Mouse (Mus musculus): Measurements from ENCODE around the gene Kansl1. TPM values are rescaled to one million over a fixed set of nuclear protein-coding genes. Genes with fewer than 3 reads are reported as not detected.

The Kansl1 gene
- polyA plus RNA-seq, 1 experiment from 2014 or later, result 4.1 TPM

DNA sequence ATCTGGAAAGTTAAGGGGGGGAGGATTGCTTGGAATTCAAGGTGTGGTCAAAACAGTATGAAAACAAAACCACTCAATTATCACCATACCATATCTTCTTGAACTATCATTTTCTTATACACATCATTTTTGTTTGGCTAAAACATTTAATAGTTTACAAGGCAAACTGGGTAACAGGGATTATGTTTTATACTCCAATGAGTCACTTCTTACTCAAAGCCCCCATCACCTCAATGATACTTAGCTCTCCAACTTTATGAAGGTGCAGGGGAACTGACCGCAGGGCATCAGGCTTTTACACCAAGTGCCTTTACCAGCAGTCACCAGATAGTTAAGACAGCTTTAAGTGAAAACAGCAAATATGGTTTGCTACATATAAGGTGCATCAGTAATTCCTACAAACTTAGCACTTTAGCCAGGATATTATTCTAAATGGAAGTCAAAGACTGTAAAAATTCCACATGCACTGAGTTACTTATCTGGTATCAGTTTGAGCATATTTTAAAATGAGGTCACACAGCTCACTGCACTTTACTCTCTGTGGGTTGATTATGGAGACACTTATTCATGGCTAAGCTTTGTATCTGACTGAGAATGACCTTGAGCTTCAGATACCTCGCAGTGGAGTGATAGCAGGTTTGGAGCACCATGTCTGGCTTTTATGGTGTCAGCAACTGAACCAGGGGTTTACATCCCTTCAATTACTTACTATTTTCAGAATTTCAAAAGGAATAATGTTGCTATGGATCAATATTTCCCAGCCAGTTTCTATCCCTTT lies 104.6 kb downstream of the Kansl1 start:
- ATAC-seq (no peak), DNase-seq (no peak)
- Histone ChIP-seq H3K9me3 (ENCODE audit: low read length) (no peaks in the 10 kb centered on the region), H3K4me1 (ENCODE audit: insufficient read depth) (0 out of 2 replicates have a peak, but pooled peaks cover 7% of the 10 kb centered on the region), H3K4me3 (ENCODE audit: low read depth, low read length) (no peak overlapping the region), H3K4me2 (ENCODE audit: low read depth, low read length) (no peak overlapping the region), H3K27ac (ENCODE audit: low read depth) (no peak overlapping the region), H3K9ac (replicated peaks) (no peak overlapping the region), H3K27me3 (ENCODE audit: insufficient read depth, low read length) (no peaks in the 10 kb centered on the region), H3K36me3 (replicated peaks; ENCODE audit: insufficient read depth, low read length) (peaks cover 8% of the 10 kb centered on the region)
- TF ChIP-seq CTCF (IDR thresholded peaks at IDR 0.05; ENCODE audit: low read depth) (no peak), EP300 (IDR thresholded peaks at IDR 0.05; ENCODE audit: low read depth) (no peak)
- 73% methylated on average over 2 of the region's 2 CpGs for WGBS (ENCODE audit: insufficient replicate concordance)

DNA sequence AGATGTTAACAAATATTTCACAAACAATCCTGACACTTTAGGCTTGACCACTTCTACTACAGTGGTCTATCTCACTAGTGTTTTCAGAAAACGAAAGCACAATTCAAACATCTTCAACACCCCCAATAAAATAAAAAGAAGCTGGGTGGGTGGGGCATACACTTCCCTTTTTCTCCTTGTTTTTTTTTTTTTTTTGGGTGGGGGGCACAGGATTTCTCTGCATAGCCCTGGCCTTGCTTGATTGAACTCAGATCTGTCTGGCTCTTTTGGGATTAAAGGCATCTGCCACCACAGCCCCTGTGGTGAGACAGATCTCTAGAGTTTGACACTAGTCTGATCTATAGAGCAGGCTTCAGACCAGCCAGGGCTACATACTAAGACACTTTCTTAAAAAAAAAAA lies 106.0 kb downstream of the Kansl1 start:
- WGBS (ENCODE audit: insufficient replicate concordance), result 75% methylated on average over 1 of the region's 1 CpGs
- no peak for ATAC-seq

GRCm38 (mm10) chr11:104361790-104362189 lies 106.9 kb downstream of the Kansl1 start:
- H3K4me1 ChIP-seq (ENCODE audit: insufficient read depth), result 0 out of 2 replicates have a peak, but pooled peaks cover 8% of the 10 kb centered on the region
- no peak for DNase-seq
- TF ChIP-seq EP300 (IDR thresholded peaks at IDR 0.05; ENCODE audit: low read depth) (no peak), CTCF (IDR thresholded peaks at IDR 0.05; ENCODE audit: low read depth) (no peak)

More for the DNA sequence above, 106.0 kb downstream of the Kansl1 start:
- Histone ChIP-seq H3K9me3 (ENCODE audit: low read length) (no peaks in the 10 kb centered on the region), H3K4me1 (ENCODE audit: insufficient read depth) (0 out of 2 replicates have a peak, but pooled peaks cover 7% of the 10 kb centered on the region), H3K9ac (replicated peaks) (no peak overlapping the region), H3K4me2 (ENCODE audit: low read depth, low read length) (no peak overlapping the region), H3K27me3 (ENCODE audit: insufficient read depth, low read length) (no peaks in the 10 kb centered on the region), H3K4me3 (ENCODE audit: low read depth, low read length) (no peak overlapping the region), H3K27ac (ENCODE audit: low read depth) (no peak overlapping the region), H3K36me3 (replicated peaks; ENCODE audit: insufficient read depth, low read length) (peaks cover 8% of the 10 kb centered on the region; the same call in 1 of the 2 replicates)
- TF ChIP-seq CTCF (IDR thresholded peaks at IDR 0.05; ENCODE audit: low read depth), result no peak
- TF ChIP-seq EP300 (IDR thresholded peaks at IDR 0.05; ENCODE audit: low read depth), result no peak
- DNase-seq, result no peak

GRCm38 (mm10) chr11:104346931-104347330 lies 121.7 kb downstream of the Kansl1 start:
- Histone ChIP-seq H3K9ac (replicated peaks) (no peak overlapping the region), H3K27me3 (ENCODE audit: insufficient read depth, low read length) (no peaks in the 10 kb centered on the region), H3K36me3 (replicated peaks; ENCODE audit: insufficient read depth, low read length) (peaks cover 69% of the 10 kb centered on the region), H3K27ac (ENCODE audit: low read depth) (no peak overlapping the region), H3K4me1 (ENCODE audit: insufficient read depth) (no peaks in the 10 kb centered on the region), H3K4me2 (ENCODE audit: low read depth, low read length) (no peak overlapping the region), H3K4me3 (ENCODE audit: low read depth, low read length) (no peak overlapping the region), H3K9me3 (ENCODE audit: low read length) (no peaks in the 10 kb centered on the region)
- ATAC-seq (no peak), DNase-seq (no peak)
- TF ChIP-seq EP300 (IDR thresholded peaks at IDR 0.05; ENCODE audit: low read depth) (no peak), CTCF (IDR thresholded peaks at IDR 0.05; ENCODE audit: low read depth) (peak; percentile 66)
- WGBS (ENCODE audit: insufficient replicate concordance), result 54% methylated on average over 3 of the region's 3 CpGs

More at GRCm38 (mm10) chr11:104361790-104362189, 106.9 kb downstream of the Kansl1 start:
- H3K4me2 ChIP-seq (ENCODE audit: low read depth, low read length), result no peak overlapping the region
- H3K9ac ChIP-seq (replicated peaks), result no peak overlapping the region
- H3K36me3 ChIP-seq (replicated peaks; ENCODE audit: insufficient read depth, low read length), result peaks cover 14% of the 10 kb centered on the region; the same call in 1 of the 2 replicates
- WGBS (ENCODE audit: insufficient replicate concordance), result 33% methylated on average over 2 of the region's 2 CpGs
- ATAC-seq, result no peak
- no peaks in the 10 kb centered on the region for H3K9me3 ChIP-seq (ENCODE audit: low read length)
- no peaks in the 10 kb centered on the region for H3K27me3 ChIP-seq (ENCODE audit: insufficient read depth, low read length)
- no peak overlapping the region for H3K27ac ChIP-seq (ENCODE audit: low read depth)
- no peak overlapping the region for H3K4me3 ChIP-seq (ENCODE audit: low read depth, low read length)

DNA sequence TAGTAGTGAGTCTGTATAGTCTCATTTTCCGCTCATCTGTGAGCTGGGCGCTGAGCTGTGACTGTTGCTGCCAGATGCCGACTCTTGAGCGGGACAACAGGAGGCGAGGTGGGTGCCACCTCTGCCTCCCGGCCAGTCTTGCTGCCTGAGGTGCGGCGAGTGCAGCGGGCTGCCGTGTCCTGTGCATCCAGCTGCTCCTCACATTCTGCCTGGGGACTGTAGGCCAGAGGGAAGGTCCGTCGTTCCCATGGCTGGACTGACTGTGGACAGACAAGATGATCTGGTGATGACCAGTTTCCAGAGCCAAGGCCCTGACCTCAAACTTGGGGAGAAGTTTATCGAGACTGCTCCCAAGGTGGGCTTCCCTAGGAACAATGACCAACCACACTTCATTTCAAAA lies 133.7 kb downstream of the Kansl1 start:
- WGBS (ENCODE audit: insufficient replicate concordance), result 87% methylated on average over 13 of the region's 13 CpGs
- peaks cover 55% of the 10 kb centered on the region for H3K36me3 ChIP-seq (replicated peaks; ENCODE audit: insufficient read depth, low read length)

DNA sequence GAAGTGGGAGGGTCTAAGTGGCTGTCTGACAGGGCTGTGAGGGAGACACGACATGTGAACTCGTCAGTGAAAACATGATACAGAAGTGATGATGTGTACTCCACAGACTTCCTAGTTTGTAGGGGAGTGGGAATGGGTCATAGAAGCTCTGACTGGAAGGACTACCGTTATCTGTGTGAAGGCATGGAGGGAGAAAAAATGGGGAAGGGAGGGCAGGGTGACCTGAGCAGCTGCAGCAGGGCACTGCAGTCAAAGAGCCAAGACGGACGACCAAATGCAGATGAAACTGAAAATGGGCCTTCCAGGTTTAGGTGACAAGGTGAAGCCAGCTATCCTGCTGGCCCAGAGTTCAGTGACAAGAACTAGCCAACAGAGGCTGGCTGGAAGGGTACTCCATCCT lies 134.5 kb downstream of the Kansl1 start:
- H3K4me1 ChIP-seq (ENCODE audit: insufficient read depth), result no peaks in the 10 kb centered on the region
- DNase-seq (no peak), ATAC-seq (no peak)
- H3K36me3 ChIP-seq (replicated peaks; ENCODE audit: insufficient read depth, low read length), result peaks cover 48% of the 10 kb centered on the region
- WGBS (ENCODE audit: insufficient replicate concordance), result 79% methylated on average over 5 of the region's 5 CpGs
- H3K27me3 ChIP-seq (ENCODE audit: insufficient read depth, low read length), result no peaks in the 10 kb centered on the region
- no peak overlapping the region for H3K4me3 ChIP-seq (ENCODE audit: low read depth, low read length)
- H3K4me2 ChIP-seq (ENCODE audit: low read depth, low read length), result no peak overlapping the region
- no peak overlapping the region for H3K27ac ChIP-seq (ENCODE audit: low read depth)
- H3K9me3 ChIP-seq (ENCODE audit: low read length), result no peaks in the 10 kb centered on the region
- no peak for TF ChIP-seq CTCF (IDR thresholded peaks at IDR 0.05; ENCODE audit: low read depth)
- TF ChIP-seq EP300 (IDR thresholded peaks at IDR 0.05; ENCODE audit: low read depth), result no peak
- H3K9ac ChIP-seq (replicated peaks), result no peak overlapping the region

More for the DNA sequence above, 133.7 kb downstream of the Kansl1 start:
- no peaks in the 10 kb centered on the region for H3K27me3 ChIP-seq (ENCODE audit: insufficient read depth, low read length)
- DNase-seq, result no peak
- no peaks in the 10 kb centered on the region for H3K9me3 ChIP-seq (ENCODE audit: low read length)
- H3K4me2 ChIP-seq (ENCODE audit: low read depth, low read length), result no peak overlapping the region
- H3K27ac ChIP-seq (ENCODE audit: low read depth), result no peak overlapping the region
- H3K4me1 ChIP-seq (ENCODE audit: insufficient read depth), result no peaks in the 10 kb centered on the region
- TF ChIP-seq CTCF (IDR thresholded peaks at IDR 0.05; ENCODE audit: low read depth) (no peak), EP300 (IDR thresholded peaks at IDR 0.05; ENCODE audit: low read depth) (no peak)
- H3K4me3 ChIP-seq (ENCODE audit: low read depth, low read length), result no peak overlapping the region
- no peak for ATAC-seq
- no peak overlapping the region for H3K9ac ChIP-seq (replicated peaks)

All from liver, postnatal 0 days (tissue).